Mouse (Mus musculus) heart, embryonic 16.5 days (tissue): ENCODE results near the gene Ttll12. TPM values are rescaled to one million over a fixed set of nuclear protein-coding genes. Genes with fewer than 3 reads are reported as not detected.

Experiments used
- ATAC-seq: fragments of 200-750 bp; cut with Nextera tagmentation; replicated peaks from 2 replicates; pipeline ENCODE4 v1.8.0; 2017; ENCODE audit warnings: moderate number of reproducible peaks; ENCODE audit not compliant: insufficient read depth, low FRiP score; ENCODE audit errors: extremely low read depth
- H3K27ac ChIP-seq: fragments of 300-500 bp; sonication (generic); 2 replicates; pipeline ENCODE4 v1.5.1; 2014; ENCODE audit warnings: mild to moderate bottlenecking, low read length, control low read depth, moderate library complexity
- H3K27me3 ChIP-seq: fragments of 300-500 bp; sonication (generic); 2 replicates; pipeline ENCODE4 v1.6.1; 2014; ENCODE audit warnings: low read length, mixed read lengths; ENCODE audit not compliant: control insufficient read depth, insufficient read depth
- H3K36me3 ChIP-seq: fragments of 300-500 bp; sonication (generic); 2 replicates; pipeline ENCODE4 v1.6.1; 2014; ENCODE audit not compliant: control insufficient read depth, insufficient read depth
- H3K4me1 ChIP-seq: fragments of 300-500 bp; sonication (generic); 2 replicates; pipeline ENCODE4 v1.6.1; 2014; ENCODE audit warnings: low read length, mixed read lengths; ENCODE audit not compliant: control insufficient read depth, insufficient read depth
- H3K4me2 ChIP-seq: fragments of 300-500 bp; sonication (generic); 2 replicates; pipeline ENCODE4 v1.6.1; 2014; ENCODE audit warnings: low read depth, mild to moderate bottlenecking, control low read depth, low read length
- H3K4me3 ChIP-seq: fragments of 300-500 bp; sonication (generic); 2 replicates; pipeline ENCODE4 v1.5.1; 2014; ENCODE audit warnings: mild to moderate bottlenecking, control low read depth, low read length
- H3K9ac ChIP-seq: fragments of 300-500 bp; sonication (generic); 2 replicates; pipeline ENCODE4 v1.6.1; 2014; ENCODE audit warnings: low read length, control low read depth
- H3K9me3 ChIP-seq: fragments of 300-500 bp; sonication (generic); replicated peaks from 2 replicates; pipeline ENCODE4 v1.6.1; 2016; ENCODE audit warnings: low read length; ENCODE audit not compliant: control insufficient read depth
- WGBS: fragments of 180-500 bp; shearing (Covaris S2); extraction: QIAGEN DNeasy Blood & Tissue Kit; methylation state at CpG from one replicate; pipeline ENCODE4 v1.1.7; 2014; 5-methylcytosine and 5-hydroxymethylcytosine counted together
- polyA plus RNA-seq: library from polyadenylated mRNA; unstranded; fragments of >200 nt; fragmentation: Nextera tagmentation; extraction: Ambion mirVana; gene quantifications from 2 replicates; pipeline ENCODE4 v1.2.1, GENCODE M21; 2015

Gene Ttll12
- polyA plus RNA-seq, 1 experiment from 2014 or later = 20.7 TPM

GRCm38 (mm10) chr15:83570641-83571040 is 24.3 kb downstream of the Ttll12 start:
- no peaks in the 10 kb centered on the region for H3K27me3 ChIP-seq
- WGBS = 62% methylated on average over 2 of the region's 2 CpGs
- H3K36me3 ChIP-seq = peaks cover 12% of the 10 kb centered on the region; the same call in 1 of the 2 replicates
- H3K27ac ChIP-seq = no peak overlapping the region
- no peaks in the 10 kb centered on the region for H3K9me3 ChIP-seq
- no peak overlapping the region for H3K4me2 ChIP-seq
- no peak overlapping the region for H3K4me3 ChIP-seq
- ATAC-seq = no peak
- H3K4me1 ChIP-seq = no peaks in the 10 kb centered on the region
- no peak overlapping the region for H3K9ac ChIP-seq

GRCm38 (mm10) chr15:83569682-83570081 is 25.3 kb downstream of the Ttll12 start:
- 52% methylated on average over 11 of the region's 11 CpGs for WGBS
- Histone ChIP-seq H3K4me2 (no peak overlapping the region), H3K4me1 (no peaks in the 10 kb centered on the region), H3K9me3 (no peaks in the 10 kb centered on the region), H3K27ac (no peak overlapping the region), H3K9ac (no peak overlapping the region), H3K36me3 (peaks cover 9% of the 10 kb centered on the region; the same call in 1 of the 2 replicates), H3K27me3 (no peaks in the 10 kb centered on the region), H3K4me3 (no peak overlapping the region)
- ATAC-seq = no peak

GRCm38 (mm10) chr15:83568544-83568943 is 26.4 kb downstream of the Ttll12 start:
- WGBS = 91% methylated on average over 5 of the region's 5 CpGs
- Histone ChIP-seq H3K27ac (no peak overlapping the region), H3K9ac (no peak overlapping the region), H3K4me1 (peaks cover 4% of the 10 kb centered on the region; the same call in 1 of the 2 replicates), H3K27me3 (no peaks in the 10 kb centered on the region), H3K4me2 (no peak overlapping the region), H3K4me3 (no peak overlapping the region), H3K36me3 (no peaks in the 10 kb centered on the region), H3K9me3 (no peaks in the 10 kb centered on the region)
- no peak for ATAC-seq

- Histone ChIP-seq H3K27ac (no peak overlapping the region), H3K4me1 (peaks cover 8% of the 10 kb centered on the region; the same call in 1 of the 2 replicates), H3K27me3 (no peaks in the 10 kb centered on the region), H3K36me3 (no peaks in the 10 kb centered on the region), H3K9ac (no peak overlapping the region), H3K4me3 (no peak overlapping the region), H3K4me2 (no peak overlapping the region), H3K9me3 (no peaks in the 10 kb centered on the region)
- ATAC-seq = no peak
- WGBS = 84% methylated on average over 3 of the region's 3 CpGs
Measured at GRCm38 (mm10) chr15:83567728-83568127, 27.2 kb downstream of the Ttll12 start.

GRCm38 (mm10) chr15:83566006-83566405 is 29.0 kb downstream of the Ttll12 start:
- no peak for ATAC-seq
- Histone ChIP-seq H3K4me2 (no peak overlapping the region), H3K27ac (no peak overlapping the region), H3K36me3 (no peaks in the 10 kb centered on the region), H3K4me3 (no peak overlapping the region), H3K27me3 (no peaks in the 10 kb centered on the region), H3K9me3 (no peaks in the 10 kb centered on the region), H3K4me1 (peaks cover 8% of the 10 kb centered on the region; the same call in 1 of the 2 replicates), H3K9ac (no peak overlapping the region)
- 82% methylated on average over 5 of the region's 5 CpGs for WGBS

DNA sequence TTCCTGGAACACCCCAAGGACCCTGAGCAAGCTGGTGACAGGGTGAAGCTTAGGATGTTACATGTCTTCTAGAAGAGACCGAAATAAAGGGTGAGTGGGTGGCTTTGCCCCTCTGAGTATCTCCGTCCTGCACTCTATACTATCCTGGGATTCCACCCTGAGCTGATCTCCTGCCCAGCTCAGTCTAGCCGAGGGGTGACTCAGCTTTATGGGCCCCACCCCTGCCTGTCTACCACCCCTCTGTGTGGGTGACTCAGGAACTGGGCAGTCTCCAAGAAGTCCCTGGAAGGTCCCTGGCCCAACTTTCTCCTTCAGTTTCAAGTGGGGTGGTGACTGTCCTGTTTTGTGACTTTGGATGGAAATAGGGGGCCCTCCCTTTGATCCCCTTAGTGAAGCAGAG is 29.5 kb downstream of the Ttll12 start:
- peaks cover 8% of the 10 kb centered on the region; the same call in 1 of the 2 replicates for H3K4me1 ChIP-seq
- no peaks in the 10 kb centered on the region for H3K27me3 ChIP-seq
- H3K36me3 ChIP-seq = no peaks in the 10 kb centered on the region
- 70% methylated on average over 3 of the region's 3 CpGs for WGBS
- no peak overlapping the region for H3K4me2 ChIP-seq
- no peak overlapping the region for H3K4me3 ChIP-seq
- no peaks in the 10 kb centered on the region for H3K9me3 ChIP-seq
- ATAC-seq = no peak
- no peak overlapping the region for H3K9ac ChIP-seq
- H3K27ac ChIP-seq = no peak overlapping the region

DNA sequence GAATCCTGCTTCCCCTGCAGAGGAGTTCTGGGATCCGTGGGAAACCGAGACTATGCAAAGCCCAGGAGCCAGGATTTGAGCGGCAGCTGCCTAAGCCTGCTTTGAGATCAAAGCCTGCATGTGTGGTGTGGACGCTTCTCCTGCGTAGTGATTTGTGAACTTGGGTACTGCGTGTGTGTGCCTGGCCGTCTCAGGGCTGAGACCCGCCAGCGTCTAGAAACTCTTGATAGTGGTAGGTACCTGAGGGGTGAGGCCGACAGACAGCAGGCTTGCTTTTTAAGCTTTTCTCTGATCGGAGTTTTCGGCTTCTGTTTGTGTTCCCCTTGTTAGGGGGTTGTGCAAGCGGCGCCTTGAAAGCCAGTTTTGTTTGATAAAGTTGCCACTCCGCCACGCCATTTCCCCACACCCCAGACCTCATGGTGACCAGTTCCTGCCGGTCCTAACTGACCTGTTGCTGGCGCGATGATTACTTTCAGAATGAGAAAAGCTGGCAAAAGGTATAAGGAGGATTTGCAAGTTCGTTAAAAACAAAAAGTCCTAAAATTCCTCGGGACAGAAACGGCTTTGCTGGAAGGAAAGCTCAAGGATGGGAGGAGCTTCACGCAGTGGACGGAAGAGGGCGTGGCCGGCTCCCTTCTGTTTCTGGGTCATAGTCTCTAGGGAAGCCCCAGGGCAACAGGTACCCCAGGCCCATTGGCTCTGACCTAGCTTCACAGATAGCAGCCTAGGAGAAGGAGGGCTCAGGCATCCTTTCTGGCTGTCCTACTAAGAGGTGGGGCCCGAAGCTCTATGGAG is 30.9 kb downstream of the Ttll12 start:
- no peaks in the 10 kb centered on the region for H3K27me3 ChIP-seq
- peak overlapping the region; percentile 33 for H3K27ac ChIP-seq
- ATAC-seq = peak; percentile 35; the same call in 1 of the 2 replicates
- H3K4me3 ChIP-seq = peak overlapping the region; percentile 57
- WGBS = 2% methylated on average over 27 of the region's 27 CpGs
- H3K4me2 ChIP-seq = peak overlapping the region; percentile 95
- H3K9me3 ChIP-seq = no peaks in the 10 kb centered on the region
- H3K9ac ChIP-seq = peak overlapping the region; percentile 69
- no peaks in the 10 kb centered on the region for H3K36me3 ChIP-seq
- H3K4me1 ChIP-seq = peaks cover 8% of the 10 kb centered on the region; the same call in 1 of the 2 replicates

DNA sequence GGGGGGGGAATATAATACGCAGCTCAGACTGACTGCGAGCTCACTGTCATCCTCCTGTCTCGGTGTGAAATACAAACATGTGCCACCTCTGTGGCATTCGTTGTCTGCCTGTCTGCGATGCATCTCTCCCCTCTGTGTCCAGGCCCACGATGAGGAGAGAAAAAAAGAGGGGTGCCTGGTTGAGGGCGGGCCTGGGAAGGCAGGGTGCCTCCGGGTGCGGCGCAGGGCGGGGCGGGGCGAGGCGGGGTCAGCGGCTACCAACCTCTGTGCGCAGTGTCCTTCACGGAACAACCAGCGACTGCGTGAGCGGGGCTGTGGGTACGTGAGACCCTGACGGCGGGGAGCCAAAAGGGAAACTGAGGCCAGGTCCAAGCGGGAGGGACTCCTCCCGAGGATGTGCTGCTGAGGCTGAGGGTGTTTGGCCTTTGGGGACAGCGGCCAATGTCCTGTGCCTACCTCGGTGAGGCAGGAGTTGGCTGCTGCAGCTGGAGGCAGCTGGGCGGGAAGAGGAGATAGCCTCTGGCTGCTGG is 31.6 kb downstream of the Ttll12 start, which contains the start of the genes Tspo and Mcat:
TSS of gene Tspo (plus strand) at position 266 of the 530 bp plus-strand sequence.
TSS of gene Mcat (minus strand) at position 461 of the 530 bp plus-strand sequence.
- H3K27me3 ChIP-seq = no peaks in the 10 kb centered on the region
- H3K4me1 ChIP-seq = peaks cover 8% of the 10 kb centered on the region; the same call in 1 of the 2 replicates
- no peaks in the 10 kb centered on the region for H3K9me3 ChIP-seq
- WGBS = 2% methylated on average over 27 of the region's 28 CpGs
- H3K4me2 ChIP-seq = peak within 1 kb of the TSS; percentile 95
- peak; percentile 58 for ATAC-seq
- peak within 1 kb of the TSS; percentile 57 for H3K4me3 ChIP-seq
- peak within 1 kb of the TSS; percentile 33 for H3K27ac ChIP-seq
- no peaks in the 10 kb centered on the region for H3K36me3 ChIP-seq
- peak within 1 kb of the TSS; percentile 69 for H3K9ac ChIP-seq
